Mouse (Mus musculus) C2C12 (cell line): ENCODE data around the gene Dus1l. TPM values are rescaled to one million over a fixed set of nuclear protein-coding genes. Genes with fewer than 3 reads are reported as not detected.
"Not testable (repeated sequence)": the region's sequence is repeated elsewhere in the genome, so short reads cannot be mapped to it uniquely, and the experiment has no call there.

ENCODE experiments used
- H3K27me3 ChIP-seq: one replicate; pipeline ENCODE4 v1.6.1; 2011; ENCODE audit not compliant: control insufficient read depth, insufficient read depth, insufficient read length
- H3K36me3 ChIP-seq: one replicate; pipeline ENCODE4 v1.6.1; 2011; ENCODE audit not compliant: control insufficient read depth, insufficient read depth
- H3K4me3 ChIP-seq: one replicate; pipeline ENCODE4 v1.5.1; 2011; ENCODE audit warnings: mild to moderate bottlenecking, control low read depth; ENCODE audit not compliant: poor library complexity, insufficient read depth, severe bottlenecking
- H3K79me2 ChIP-seq: one replicate; pipeline ENCODE4 v1.6.1; 2011; ENCODE audit not compliant: control insufficient read depth, insufficient read depth
- H3K79me3 ChIP-seq: one replicate; pipeline ENCODE4 v1.6.1; 2011; ENCODE audit warnings: low read depth, control low read depth
- H3ac ChIP-seq: one replicate; pipeline ENCODE3; 2011; ENCODE audit warnings: low read depth; ENCODE audit not compliant: control insufficient read depth, insufficient read length
- CEBPB ChIP-seq: IDR thresholded peaks from one replicate; pipeline ENCODE4 v1.6.1; 2011; ENCODE audit warnings: low read depth, mild to moderate bottlenecking, control low read depth, moderate library complexity
- CTCF ChIP-seq: IDR thresholded peaks from one replicate; pipeline ENCODE4 v1.5.1; 2011; ENCODE audit not compliant: control insufficient read depth, insufficient read depth, insufficient read length
- FOSL1 ChIP-seq: IDR thresholded peaks from one replicate; pipeline ENCODE4 v1.8.0; 2011; ENCODE audit warnings: mild to moderate bottlenecking, low read length; ENCODE audit not compliant: poor library complexity, insufficient read depth, severe bottlenecking
- MAX ChIP-seq: IDR thresholded peaks from one replicate; pipeline ENCODE4 v1.6.1; 2011; ENCODE audit warnings: mild to moderate bottlenecking, control low read depth
- MYOD1 ChIP-seq: IDR thresholded peaks from one replicate; pipeline ENCODE4 v1.6.1; 2011; ENCODE audit warnings: low read depth; ENCODE audit not compliant: control insufficient read depth, insufficient read length
- MYOG ChIP-seq: IDR thresholded peaks from one replicate; pipeline ENCODE4 v1.6.1; 2011; ENCODE audit not compliant: control insufficient read depth, insufficient read length; ENCODE audit errors: extremely low read depth
- USF1 ChIP-seq: IDR thresholded peaks from one replicate; pipeline ENCODE4 v1.6.1; 2011; ENCODE audit warnings: low read depth, mild to moderate bottlenecking, control low read depth, moderate library complexity
- polyA plus RNA-seq: library from polyadenylated mRNA; unstranded; fragments of >200 nt; fragmentation: generic; extraction: Trizol; gene quantifications from one replicate; pipeline ENCODE4 v1.2.1, GENCODE M21; 2012; ENCODE audit warnings: missing spikeins

Dus1l gene
- polyA plus RNA-seq, 1 experiment = 64.7 TPM

DNA sequence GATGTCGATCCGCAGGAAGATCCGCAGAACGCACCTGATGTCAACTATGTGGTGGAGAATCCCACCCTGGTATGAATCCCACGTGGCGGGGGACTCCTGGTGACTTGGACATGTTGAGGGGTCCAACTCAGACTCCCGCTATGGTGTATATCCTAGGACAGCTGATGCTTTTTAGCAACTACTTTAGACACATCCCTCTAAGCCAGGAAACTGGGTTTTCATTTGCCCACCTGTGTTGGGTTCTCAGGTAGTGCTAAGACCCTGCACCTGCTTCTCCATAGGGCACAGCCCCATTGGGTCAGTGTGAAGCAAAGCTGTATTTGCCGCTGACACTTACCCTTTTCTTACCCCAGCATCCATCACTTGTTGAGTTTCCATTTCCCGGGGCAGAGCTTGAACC, 11.1 kb downstream of the Dus1l start:
- no peak for TF ChIP-seq MYOG
- no peak for TF ChIP-seq CTCF
- TF ChIP-seq MYOD1 = no peak
- TF ChIP-seq CEBPB = no peak
- TF ChIP-seq FOSL1 = no peak

DNA sequence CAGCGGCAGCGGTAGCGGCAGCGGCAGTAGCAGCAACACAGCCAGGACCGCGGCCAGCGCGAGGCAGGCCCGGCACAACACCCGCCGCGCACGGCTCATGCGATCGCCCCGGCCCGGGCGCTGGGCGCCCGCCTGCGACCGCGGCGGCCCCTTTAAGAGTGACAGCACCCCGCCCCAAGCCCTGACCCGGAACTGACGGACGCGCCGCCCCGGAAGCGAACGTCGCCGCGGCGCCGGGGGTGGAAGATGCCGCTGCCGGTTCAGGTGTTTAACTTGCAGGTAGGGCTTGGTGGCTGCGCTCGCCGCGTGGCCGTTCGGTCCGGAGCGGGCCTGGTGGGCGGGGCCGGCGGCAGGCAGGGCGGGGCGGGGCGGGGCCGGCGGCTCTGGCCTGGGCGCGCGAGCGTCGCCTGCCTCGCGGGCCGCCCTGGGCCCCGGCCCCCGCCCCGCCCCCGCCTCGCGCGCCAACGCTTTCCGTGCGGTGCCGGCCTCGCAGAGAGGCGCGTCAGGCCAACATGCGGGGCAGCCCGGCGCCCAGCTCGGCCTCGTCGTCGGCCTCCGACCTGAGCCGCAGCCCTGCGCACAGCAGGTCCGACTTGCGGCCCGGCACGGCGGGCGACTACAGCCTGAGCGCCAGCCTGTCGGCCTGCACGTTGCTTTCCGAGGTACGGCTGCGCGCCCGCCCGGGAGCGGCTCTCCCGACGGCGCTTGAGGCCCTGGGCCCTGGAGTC, 12.0 kb downstream of the Dus1l start, which contains the start of the genes Rfng and Gps1:
Gene Rfng (minus strand): TSS at position 144 of the 728 bp plus-strand sequence.
Gene Gps1 (plus strand): TSS at position 209 of the 728 bp plus-strand sequence.
- Histone ChIP-seq H3K4me3 (peak within 1 kb of the TSS; percentile 91), H3K79me3 (peaks cover 11% of the 10 kb centered on the region), H3K36me3 (peaks cover 39% of the 10 kb centered on the region), H3K27me3 (no peaks in the 10 kb centered on the region), H3K79me2 (peaks cover 41% of the 10 kb centered on the region), H3ac (peak within 1 kb of the TSS; percentile 92)
- TF ChIP-seq CTCF (no peak), MAX (peak; percentile 41)

More for the DNA sequence above, 11.1 kb downstream of the Dus1l start:
- Histone ChIP-seq H3K27me3 (no peaks in the 10 kb centered on the region), H3K36me3 (peaks cover 48% of the 10 kb centered on the region), H3K79me2 (peaks cover 41% of the 10 kb centered on the region), H3K79me3 (peaks cover 11% of the 10 kb centered on the region), H3K4me3 (peak overlapping the region; percentile 91), H3ac (peak overlapping the region; percentile 79)

DNA sequence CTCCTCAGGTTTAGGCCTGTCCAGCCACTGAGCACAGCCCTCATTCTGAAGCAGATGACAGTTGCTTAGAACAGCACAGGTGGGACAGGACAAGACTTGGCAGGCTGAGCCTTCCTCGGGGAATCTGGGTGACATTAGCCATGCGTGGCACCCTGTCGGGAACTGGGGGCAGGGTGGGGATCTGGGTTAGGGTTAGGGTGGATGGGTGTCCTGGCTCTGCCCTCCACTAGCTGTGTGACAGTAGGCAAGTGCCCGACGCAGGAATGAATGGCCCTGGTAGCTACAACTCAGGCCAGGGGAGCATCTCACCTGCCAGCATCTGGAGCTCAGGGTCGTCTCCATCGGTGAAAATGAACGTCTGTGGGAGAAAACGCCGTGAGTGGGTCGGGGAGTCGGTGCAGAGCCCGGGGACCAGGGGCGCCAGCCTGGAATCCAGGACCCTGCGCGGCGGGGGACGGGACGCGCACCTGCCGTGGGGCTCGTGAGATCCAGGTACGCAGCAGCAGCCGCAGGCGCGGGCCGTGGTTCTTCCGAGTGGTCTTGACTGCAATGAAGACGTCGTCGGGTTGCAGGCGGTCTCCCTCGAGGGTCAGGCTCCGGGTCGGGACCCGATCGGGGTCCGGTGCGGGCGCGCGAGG, 12.7 kb downstream of the Dus1l start:
- Histone ChIP-seq H3ac (peak overlapping the region; percentile 92), H3K79me2 (peaks cover 41% of the 10 kb centered on the region), H3K36me3 (peaks cover 35% of the 10 kb centered on the region), H3K79me3 (peaks cover 11% of the 10 kb centered on the region), H3K27me3 (no peaks in the 10 kb centered on the region), H3K4me3 (peak overlapping the region; percentile 91)
- TF ChIP-seq USF1 (no peak), FOSL1 (no peak), CEBPB (no peak), MYOG (no peak), MAX (no peak), MYOD1 (no peak), CTCF (no peak)

DNA sequence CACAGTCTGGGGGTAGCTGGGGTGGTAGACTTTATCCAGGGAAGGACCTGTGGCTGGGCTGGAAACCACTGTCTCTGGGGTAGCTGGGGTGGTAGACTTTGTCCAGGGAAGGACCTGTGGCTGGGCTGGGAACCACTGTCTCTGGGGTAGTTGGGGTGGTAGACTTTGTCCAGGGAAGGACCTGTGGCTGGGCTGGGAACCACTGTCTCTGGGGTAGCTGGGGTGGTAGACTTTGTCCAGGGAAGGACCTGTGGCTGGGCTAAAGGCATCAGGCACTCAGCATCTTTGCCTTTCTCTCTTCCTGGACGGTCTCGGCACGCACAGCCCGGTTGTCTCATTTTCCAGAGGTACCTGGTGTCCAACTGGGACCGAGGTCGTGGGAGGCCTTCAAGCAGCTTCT, 14.8 kb downstream of the Dus1l start:
- H3K27me3 ChIP-seq, H3K79me3 ChIP-seq, H3K4me3 ChIP-seq, H3ac ChIP-seq: not testable (repeated sequence)
- H3K36me3 ChIP-seq = peaks cover 13% of the 10 kb centered on the region
- H3K79me2 ChIP-seq = peaks cover 27% of the 10 kb centered on the region

DNA sequence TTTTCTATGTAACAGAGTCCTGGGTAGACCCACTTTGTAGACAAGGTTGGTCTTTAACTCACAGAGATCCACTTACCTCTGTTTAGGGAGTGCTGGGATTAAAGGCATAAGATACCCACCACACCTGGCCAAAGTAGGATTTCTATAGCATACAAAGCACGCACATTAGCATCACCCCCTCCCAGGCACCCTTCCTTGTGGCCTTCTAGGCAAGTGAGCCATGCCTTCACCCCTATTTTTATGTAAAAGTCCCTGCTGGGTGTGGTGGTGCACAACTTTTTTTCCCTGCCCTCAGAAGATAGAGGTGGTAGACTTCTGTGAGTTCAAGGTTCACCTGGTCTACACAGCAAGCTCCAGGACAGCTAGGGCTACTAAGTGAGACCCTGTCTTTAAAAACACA, 16.3 kb downstream of the Dus1l start:
- TF ChIP-seq CTCF (no peak), MYOD1 (no peak), MAX (no peak), CEBPB (no peak), MYOG (no peak), FOSL1 (no peak), USF1 (no peak)
- H3K36me3 ChIP-seq = no peaks in the 10 kb centered on the region
- H3K4me3 ChIP-seq = no peak overlapping the region
- H3ac ChIP-seq = no peak overlapping the region
- H3K79me3 ChIP-seq = peaks cover 2% of the 10 kb centered on the region
- H3K27me3 ChIP-seq = no peaks in the 10 kb centered on the region
- H3K79me2 ChIP-seq = peaks cover 12% of the 10 kb centered on the region

DNA sequence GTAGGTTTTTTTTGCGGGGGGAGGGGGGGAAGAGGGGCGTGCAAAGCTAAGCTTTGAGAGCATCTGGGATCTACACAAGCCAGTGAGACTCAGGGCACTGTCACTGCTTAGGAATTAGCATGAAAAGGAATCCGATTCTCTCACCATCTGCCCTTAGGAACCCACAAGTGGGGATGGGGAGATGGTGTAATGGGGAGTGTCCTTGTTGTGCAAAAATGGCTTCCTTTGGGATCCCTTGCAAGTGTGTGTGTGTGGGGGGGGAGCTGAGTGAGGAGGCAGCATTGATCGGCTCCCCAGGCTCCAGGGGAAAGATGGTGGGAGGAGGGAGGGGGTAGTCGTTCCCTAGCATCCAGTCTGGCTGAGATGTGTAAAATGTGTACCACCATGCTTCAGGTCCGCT, 19.1 kb downstream of the Dus1l start:
- Histone ChIP-seq H3ac (no peak overlapping the region), H3K36me3 (no peaks in the 10 kb centered on the region), H3K4me3 (no peak overlapping the region), H3K79me2 (no peaks in the 10 kb centered on the region), H3K27me3 (no peaks in the 10 kb centered on the region), H3K79me3 (no peaks in the 10 kb centered on the region)
- TF ChIP-seq MYOD1 (no peak), MAX (no peak), FOSL1 (no peak), CEBPB (no peak), CTCF (no peak), USF1 (no peak), MYOG (no peak)
